Mouse (Mus musculus) cerebellum, postnatal 10 days (tissue): Measurements from ENCODE around the gene Zfand3.

Source experiments
- DNase-seq, 2 experiments: peaks; one replicate each; pipeline ENCODE4 v3.0.0; 2021; ENCODE audit warnings: mixed read lengths in 2 of 2

Gene Zfand3

GRCm38 (mm10) chr17:29998566-29999295 lies 5.8 kb upstream of the Zfand3 start:
- no peak for DNase-seq

GRCm38 (mm10) chr17:30005103-30005443 lies 540 bp downstream of the Zfand3 start:
- DNase-seq, result no peak

GRCm38 (mm10) chr17:30005451-30005941 lies 963 bp downstream of the Zfand3 start:
- peak; percentile 59 to 65 for DNase-seq

- no peak for DNase-seq
Measured at GRCm38 (mm10) chr17:30006877-30007276, 2.3 kb downstream of the Zfand3 start.

- DNase-seq, result no peak
Measured at GRCm38 (mm10) chr17:30007883-30008282, 3.4 kb downstream of the Zfand3 start.

GRCm38 (mm10) chr17:30008392-30008791 lies 3.9 kb downstream of the Zfand3 start:
- no peak for DNase-seq

GRCm38 (mm10) chr17:30014660-30015059 lies 10.1 kb downstream of the Zfand3 start:
- no peak for DNase-seq

- no peak for DNase-seq
Measured at GRCm38 (mm10) chr17:30018927-30019610, 14.5 kb downstream of the Zfand3 start.

GRCm38 (mm10) chr17:30019942-30020341 lies 15.4 kb downstream of the Zfand3 start:
- DNase-seq, result no peak

GRCm38 (mm10) chr17:30024651-30025050 lies 20.1 kb downstream of the Zfand3 start:
- DNase-seq, result peak; percentile 88 to 90

GRCm38 (mm10) chr17:30026617-30027016 lies 22.1 kb downstream of the Zfand3 start:
- DNase-seq, result peak; percentile 86 to 87

- DNase-seq, result peak; percentile 66 to 67
Measured at GRCm38 (mm10) chr17:30027343-30028029, 23.0 kb downstream of the Zfand3 start.

- peak; percentile 22 to 51 for DNase-seq
Measured at GRCm38 (mm10) chr17:30029633-30030226, 25.2 kb downstream of the Zfand3 start.

GRCm38 (mm10) chr17:30032796-30033195 lies 28.3 kb downstream of the Zfand3 start:
- DNase-seq, result peak; percentile 44 to 62

GRCm38 (mm10) chr17:30033991-30034390 lies 29.5 kb downstream of the Zfand3 start:
- DNase-seq, result no peak

- no peak for DNase-seq
Measured at GRCm38 (mm10) chr17:30035216-30036005, 30.9 kb downstream of the Zfand3 start.

- no peak for DNase-seq
Measured at GRCm38 (mm10) chr17:30043163-30043822, 38.8 kb downstream of the Zfand3 start.

- DNase-seq, result no peak
Measured at GRCm38 (mm10) chr17:30045181-30045580, 40.6 kb downstream of the Zfand3 start.

GRCm38 (mm10) chr17:30046654-30047053 lies 42.1 kb downstream of the Zfand3 start:
- DNase-seq, result no peak

- DNase-seq, result no peak
Measured at GRCm38 (mm10) chr17:30051523-30052346, 47.2 kb downstream of the Zfand3 start.

GRCm38 (mm10) chr17:30052347-30052742 lies 47.8 kb downstream of the Zfand3 start:
- no peak for DNase-seq
